Mouse (Mus musculus): ENCODE data around the gene Znrf2. TPM values are rescaled to one million over a fixed set of nuclear protein-coding genes. Genes with fewer than 3 reads are reported as not detected.

The Znrf2 gene
- polyA plus RNA-seq, 2 experiments: 2.1 to 3.3 TPM

- 24% methylated on average over 7 of the region's 7 CpGs for WGBS (ENCODE audit: insufficient replicate concordance)
- Histone ChIP-seq H3K27me3 (ENCODE audit: control insufficient read depth, insufficient read depth, low read length) (no peaks in the 10 kb centered on the region), H3K4me3 (ENCODE audit: insufficient read depth in 1 of 2, low read depth in 2 of 2, low read length in 2 of 2) (no peak overlapping the region), H3K4me2 (ENCODE audit: low read depth) (no peak overlapping the region), H3K9ac (replicated peaks) (no peak overlapping the region), H3K4me1 (replicated peaks; ENCODE audit: control insufficient read depth in 2 of 2, insufficient read depth in 2 of 2, low read length in 1 of 2) (no peaks in the 10 kb centered on the region), H3K27ac (no peak overlapping the region), H3K36me3 (replicated peaks; ENCODE audit: control insufficient read depth, insufficient read depth, low read depth) (no peaks in the 10 kb centered on the region), H3K9me3 (ENCODE audit: control insufficient read depth, low read length) (no peaks in the 10 kb centered on the region)
- DNase-seq (ENCODE audit: low read depth in 3 of 3, low spot score in 3 of 3) (no peak), ATAC-seq (ENCODE audit: insufficient read depth) (no peak)
- TF ChIP-seq EP300 (IDR thresholded peaks at IDR 0.05; ENCODE audit: low read depth): no peak
Measured at GRCm38 (mm10) chr6:54925736-54926440, 109.2 kb downstream of the Znrf2 start.

- TF ChIP-seq CTCF (IDR thresholded peaks at IDR 0.05; ENCODE audit: low read depth) (no peak), EP300 (IDR thresholded peaks at IDR 0.05; ENCODE audit: low read depth) (no peak)
- no peak for DNase-seq (ENCODE audit: low read depth in 3 of 3, low spot score in 3 of 3)
Measured at GRCm38 (mm10) chr6:54926899-54927298, 110.2 kb downstream of the Znrf2 start.

GRCm38 (mm10) chr6:54927946-54928345, 111.2 kb downstream of the Znrf2 start:
- H3K4me2 ChIP-seq (ENCODE audit: low read depth): no peak overlapping the region
- no peak overlapping the region for H3K4me3 ChIP-seq (ENCODE audit: insufficient read depth in 1 of 2, low read depth in 2 of 2, low read length in 2 of 2)
- TF ChIP-seq EP300 (IDR thresholded peaks at IDR 0.05; ENCODE audit: low read depth) (no peak), CTCF (IDR thresholded peaks at IDR 0.05; ENCODE audit: low read depth) (no peak)
- no peak for ATAC-seq (ENCODE audit: insufficient read depth)
- no peak for DNase-seq (ENCODE audit: low read depth in 3 of 3, low spot score in 3 of 3)
- H3K27ac ChIP-seq: no peak overlapping the region
- H3K9me3 ChIP-seq (ENCODE audit: control insufficient read depth, low read length): no peaks in the 10 kb centered on the region
- no peaks in the 10 kb centered on the region for H3K4me1 ChIP-seq (replicated peaks; ENCODE audit: control insufficient read depth in 2 of 2, insufficient read depth in 2 of 2, low read length in 1 of 2)
- no peaks in the 10 kb centered on the region for H3K36me3 ChIP-seq (replicated peaks; ENCODE audit: control insufficient read depth, insufficient read depth, low read depth)
- no peak overlapping the region for H3K9ac ChIP-seq (replicated peaks)
- 57% methylated on average over 6 of the region's 6 CpGs for WGBS (ENCODE audit: insufficient replicate concordance)
- H3K27me3 ChIP-seq (ENCODE audit: control insufficient read depth, insufficient read depth, low read length): no peaks in the 10 kb centered on the region

More at GRCm38 (mm10) chr6:54926899-54927298, 110.2 kb downstream of the Znrf2 start:
- no peaks in the 10 kb centered on the region for H3K4me1 ChIP-seq (replicated peaks; ENCODE audit: control insufficient read depth in 2 of 2, insufficient read depth in 2 of 2, low read length in 1 of 2)
- ATAC-seq (ENCODE audit: insufficient read depth): no peak
- no peak overlapping the region for H3K27ac ChIP-seq
- H3K4me2 ChIP-seq (ENCODE audit: low read depth): no peak overlapping the region
- no peak overlapping the region for H3K4me3 ChIP-seq (ENCODE audit: insufficient read depth in 1 of 2, low read depth in 2 of 2, low read length in 2 of 2)
- WGBS (ENCODE audit: insufficient replicate concordance): 29% methylated on average over 2 of the region's 2 CpGs
- no peaks in the 10 kb centered on the region for H3K36me3 ChIP-seq (replicated peaks; ENCODE audit: control insufficient read depth, insufficient read depth, low read depth)
- H3K9ac ChIP-seq (replicated peaks): no peak overlapping the region
- H3K27me3 ChIP-seq (ENCODE audit: control insufficient read depth, insufficient read depth, low read length): no peaks in the 10 kb centered on the region
- no peaks in the 10 kb centered on the region for H3K9me3 ChIP-seq (ENCODE audit: control insufficient read depth, low read length)

- no peak overlapping the region for H3K4me2 ChIP-seq (ENCODE audit: low read depth)
- H3K36me3 ChIP-seq (replicated peaks; ENCODE audit: control insufficient read depth, insufficient read depth, low read depth): no peaks in the 10 kb centered on the region
- H3K4me3 ChIP-seq (ENCODE audit: insufficient read depth in 1 of 2, low read depth in 2 of 2, low read length in 2 of 2): no peak overlapping the region
- TF ChIP-seq EP300 (IDR thresholded peaks at IDR 0.05; ENCODE audit: low read depth): no peak
- TF ChIP-seq CTCF (IDR thresholded peaks at IDR 0.05; ENCODE audit: low read depth): no peak
- H3K9ac ChIP-seq (replicated peaks): no peak overlapping the region
- DNase-seq (ENCODE audit: low read depth in 3 of 3, low spot score in 3 of 3): no peak
- 69% methylated on average over 4 of the region's 4 CpGs for WGBS (ENCODE audit: insufficient replicate concordance)
- ATAC-seq (ENCODE audit: insufficient read depth): no peak
- H3K27ac ChIP-seq: no peak overlapping the region
- H3K4me1 ChIP-seq (replicated peaks; ENCODE audit: control insufficient read depth in 2 of 2, insufficient read depth in 2 of 2, low read length in 1 of 2): no peaks in the 10 kb centered on the region
- H3K9me3 ChIP-seq (ENCODE audit: control insufficient read depth, low read length): no peaks in the 10 kb centered on the region
- no peaks in the 10 kb centered on the region for H3K27me3 ChIP-seq (ENCODE audit: control insufficient read depth, insufficient read depth, low read length)
Measured at GRCm38 (mm10) chr6:54931641-54932040, 114.9 kb downstream of the Znrf2 start.

- WGBS (ENCODE audit: insufficient replicate concordance): 72% methylated on average over 12 of the region's 12 CpGs
- no peaks in the 10 kb centered on the region for H3K27me3 ChIP-seq (ENCODE audit: control insufficient read depth, insufficient read depth, low read length)
Measured at GRCm38 (mm10) chr6:54932526-54932925, 115.8 kb downstream of the Znrf2 start.

More at GRCm38 (mm10) chr6:54932526-54932925, 115.8 kb downstream of the Znrf2 start:
- ATAC-seq (ENCODE audit: insufficient read depth) (no peak), DNase-seq (ENCODE audit: low read depth in 3 of 3, low spot score in 3 of 3) (no peak)
- Histone ChIP-seq H3K4me1 (replicated peaks; ENCODE audit: control insufficient read depth in 2 of 2, insufficient read depth in 2 of 2, low read length in 1 of 2) (no peaks in the 10 kb centered on the region), H3K27ac (no peak overlapping the region), H3K9me3 (ENCODE audit: control insufficient read depth, low read length) (no peaks in the 10 kb centered on the region), H3K4me3 (ENCODE audit: insufficient read depth in 1 of 2, low read depth in 2 of 2, low read length in 2 of 2) (no peak overlapping the region), H3K4me2 (ENCODE audit: low read depth) (no peak overlapping the region), H3K9ac (replicated peaks) (no peak overlapping the region), H3K36me3 (replicated peaks; ENCODE audit: control insufficient read depth, insufficient read depth, low read depth) (no peaks in the 10 kb centered on the region)
- TF ChIP-seq EP300 (IDR thresholded peaks at IDR 0.05; ENCODE audit: low read depth) (no peak), CTCF (IDR thresholded peaks at IDR 0.05; ENCODE audit: low read depth) (no peak)

All from liver, embryonic 14.5 days (tissue).